In the genomic region with DNA sequence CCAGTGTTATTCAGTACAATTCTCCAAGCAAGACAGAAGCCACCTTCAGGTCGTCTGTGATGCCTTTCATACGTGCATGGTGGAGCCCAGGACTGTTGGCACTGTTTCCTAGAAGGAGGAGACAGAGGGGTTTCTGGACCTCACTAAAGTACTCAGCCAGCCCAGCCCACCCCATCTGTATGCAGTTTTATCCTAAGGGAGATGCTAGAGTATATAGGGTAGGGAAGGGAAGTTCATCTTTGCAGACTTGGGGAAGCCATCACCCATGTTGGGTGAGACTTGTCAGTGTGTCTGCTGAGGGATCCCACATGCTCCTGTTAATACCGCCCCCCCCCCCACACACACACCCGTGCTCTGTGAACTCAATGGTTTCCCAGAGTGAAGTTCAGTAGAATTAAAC, we compare ENCODE assay signal across 25 mouse cellular contexts. TPM values are rescaled to one million over a fixed set of nuclear protein-coding genes. Genes with fewer than 3 reads are reported as not detected.
"Had no signal": no experiment of that assay in that cellular context is flagged by ENCODE, and none has a peak within 500 bp of the region (broad histone marks: within the 10 kb centered on the region; RNA-seq: fewer than 3 reads in every experiment).

No protein-coding gene starts in this region.

- H3K9ac ChIP-seq: kidney, embryonic 15.5 days; limb, embryonic 13.5 days; liver, embryonic 13.5 days; lung, embryonic 15.5 days; midbrain, embryonic 13.5 days; neural tube, embryonic 13.5 days had no signal

- H3K4me3 ChIP-seq: kidney, embryonic 15.5 days; limb, embryonic 10.5 days; limb, embryonic 13.5 days; liver, embryonic 13.5 days; lung, embryonic 15.5 days; midbrain, embryonic 10.5 days; midbrain, embryonic 13.5 days; myocyte; neural tube, embryonic 13.5 days had no signal

- H3K36me3 ChIP-seq: kidney, embryonic 15.5 days; limb, embryonic 10.5 days; limb, embryonic 13.5 days; liver, embryonic 13.5 days; lung, embryonic 15.5 days; midbrain, embryonic 10.5 days; midbrain, embryonic 13.5 days; neural tube, embryonic 13.5 days had no signal

- DNase-seq: kidney, adult 11 months; kidney, adult 8-10 months; kidney, postnatal 10 days; kidney, postnatal 36 days; liver; liver, embryonic 13.5 days; thymus, postnatal 25 days had no signal

- H3K27me3 ChIP-seq: kidney, embryonic 15.5 days; limb, embryonic 13.5 days; liver, embryonic 13.5 days; lung, embryonic 15.5 days; midbrain, embryonic 13.5 days; neural tube, embryonic 13.5 days had no signal

- H3K4me1 ChIP-seq: limb, embryonic 10.5 days; liver, embryonic 13.5 days; midbrain, embryonic 10.5 days; midbrain, embryonic 13.5 days had no signal

- H3K27ac ChIP-seq: kidney, embryonic 15.5 days; limb, embryonic 10.5 days; limb, embryonic 13.5 days; liver, embryonic 13.5 days; lung, embryonic 15.5 days; macrophage; midbrain, embryonic 10.5 days; midbrain, embryonic 13.5 days; neural tube, embryonic 13.5 days had no signal

- ATAC-seq: midbrain, embryonic 13.5 days; midbrain, embryonic 16.5 days had no signal

- H3K9me3 ChIP-seq: kidney, embryonic 15.5 days; limb, embryonic 10.5 days; limb, embryonic 13.5 days; liver, embryonic 13.5 days; lung, embryonic 15.5 days; midbrain, embryonic 10.5 days; midbrain, embryonic 13.5 days had no signal

- H3K4me2 ChIP-seq: kidney, embryonic 15.5 days; limb, embryonic 13.5 days; liver, embryonic 13.5 days; lung, embryonic 15.5 days; midbrain, embryonic 13.5 days; neural tube, embryonic 13.5 days had no signal

RNA-seq across cellular contexts. Expression of gene Ccdc185, which starts 13.1 kb away (rescaled TPM):
- total RNA-seq: left cerebral cortex, postnatal 25 days; megakaryocyte, adult 5-6 weeks had no signal
- polyA plus RNA-seq: kidney, embryonic 15.5 days; limb, embryonic 10.5 days; limb, embryonic 13.5 days; liver, embryonic 13.5 days; liver, embryonic 16.5 days; lung, embryonic 15.5 days; macrophage; midbrain, embryonic 10.5 days; midbrain, embryonic 13.5 days; midbrain, embryonic 16.5 days; myocyte; neural tube, embryonic 13.5 days; small intestine, adult 2 months; spleen, adult 2 months; thymus, postnatal 0 days; urinary bladder, adult 2 months had no signal

RNA-seq across cellular contexts. Expression of gene Susd4, which starts 27.8 kb away (rescaled TPM):
- total RNA-seq: megakaryocyte, adult 5-6 weeks; monocyte, adult 5-6 weeks had no signal
- polyA plus RNA-seq: macrophage had no signal
